Mouse (Mus musculus) thymus, postnatal 25 days (tissue): ENCODE data around the gene Mfsd2b.

Experiments used
- DNase-seq: peaks from one replicate; pipeline ENCODE4 v3.0.0; 2022

Gene Mfsd2b

GRCm38 (mm10) chr12:4872983-4873477, 1.1 kb downstream of the Mfsd2b start:
- no peak for DNase-seq

- no peak for DNase-seq
Measured at GRCm38 (mm10) chr12:4872273-4872672, 1.9 kb downstream of the Mfsd2b start.

DNA sequence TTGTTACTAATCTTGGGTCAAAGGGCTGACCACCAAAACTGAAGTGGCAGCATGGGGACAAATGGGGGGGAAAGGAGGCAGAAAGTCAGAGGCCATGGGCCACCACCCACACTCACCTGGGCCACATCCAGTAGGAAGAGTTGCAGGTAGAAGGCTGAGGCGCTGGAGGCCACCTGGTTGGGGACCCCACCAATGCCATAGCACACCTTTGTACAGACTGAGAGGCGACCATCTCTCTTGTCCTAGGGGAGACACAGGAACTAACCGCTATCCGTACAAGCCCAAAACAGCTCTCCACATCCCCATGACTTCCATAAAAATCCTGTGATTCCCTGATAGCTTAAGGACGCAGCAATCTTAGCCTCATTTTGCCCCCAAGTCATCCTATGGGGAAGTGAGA, 2.9 kb downstream of the Mfsd2b start:
- DNase-seq, result no peak

GRCm38 (mm10) chr12:4868924-4869323, 5.2 kb downstream of the Mfsd2b start:
- no peak for DNase-seq

DNA sequence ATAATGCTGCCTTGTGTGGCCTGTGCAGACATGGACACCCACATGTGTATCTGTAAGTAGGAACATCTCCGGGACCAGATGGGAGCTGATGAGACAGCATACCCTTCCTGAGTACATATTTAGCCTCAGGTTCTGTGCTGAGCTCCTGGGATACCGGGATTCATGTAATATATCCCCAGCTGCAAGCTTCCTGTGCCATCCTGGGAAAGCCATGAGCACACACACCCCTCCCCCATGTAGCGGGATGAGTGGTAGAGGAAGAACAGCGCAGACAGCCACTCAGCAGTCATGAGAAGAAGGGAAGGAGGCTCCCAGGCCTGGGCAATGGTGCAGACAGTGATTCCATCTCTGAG, 9.8 kb downstream of the Mfsd2b start:
- no peak for DNase-seq

DNA sequence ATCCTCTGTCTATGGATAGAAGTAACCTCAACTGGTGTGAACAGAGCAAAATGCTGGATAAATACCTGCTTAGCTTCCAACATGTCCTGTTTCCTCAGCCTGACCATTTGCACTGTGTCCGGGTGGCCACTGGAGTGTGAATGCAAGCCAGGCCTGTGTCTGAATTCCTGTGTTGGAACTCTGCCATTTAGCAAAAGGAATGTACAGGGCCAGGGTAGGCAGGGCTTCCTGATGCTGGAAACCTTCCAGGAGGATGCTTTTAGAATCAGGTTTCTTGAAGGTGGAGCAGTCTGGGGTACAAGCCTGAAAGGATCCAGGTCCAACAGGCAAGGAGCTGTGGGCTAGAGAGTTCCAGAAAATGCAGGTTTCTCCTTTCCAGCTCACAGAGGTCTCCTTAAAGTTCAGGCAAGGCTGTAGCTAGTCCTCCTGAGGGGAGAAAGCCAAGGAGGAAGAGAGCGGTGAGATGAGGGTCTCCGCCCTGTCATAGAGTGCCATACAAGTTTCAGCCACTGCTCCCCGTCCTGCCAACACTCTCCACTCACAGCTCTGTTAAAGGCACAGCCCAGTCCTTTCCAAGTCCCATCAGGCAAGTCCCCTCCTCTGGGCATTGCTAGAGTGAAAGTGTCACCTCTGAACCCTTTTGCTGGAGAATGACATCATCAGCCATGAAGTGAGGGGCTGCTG, 10.4 kb downstream of the Mfsd2b start:
- DNase-seq, result no peak

DNA sequence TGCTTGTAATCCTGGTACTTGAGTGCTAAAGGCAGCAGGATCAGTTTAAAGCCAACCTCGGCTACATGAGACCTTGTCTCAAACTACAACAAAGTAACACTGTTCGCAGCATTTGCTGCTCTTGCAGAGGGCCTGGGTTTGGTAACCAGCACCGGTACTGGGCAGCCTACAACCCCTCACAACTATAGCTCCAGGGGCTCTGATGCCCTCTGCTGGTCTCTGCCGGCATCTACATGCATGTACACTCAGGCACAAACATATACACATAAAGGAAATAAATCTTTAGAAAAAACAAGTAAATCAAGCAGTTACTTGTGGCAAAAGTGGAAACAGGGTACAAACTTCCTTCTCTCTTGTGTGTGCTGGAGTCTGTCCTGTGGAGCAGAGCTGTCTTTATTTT, 11.5 kb downstream of the Mfsd2b start:
- no peak for DNase-seq

DNA sequence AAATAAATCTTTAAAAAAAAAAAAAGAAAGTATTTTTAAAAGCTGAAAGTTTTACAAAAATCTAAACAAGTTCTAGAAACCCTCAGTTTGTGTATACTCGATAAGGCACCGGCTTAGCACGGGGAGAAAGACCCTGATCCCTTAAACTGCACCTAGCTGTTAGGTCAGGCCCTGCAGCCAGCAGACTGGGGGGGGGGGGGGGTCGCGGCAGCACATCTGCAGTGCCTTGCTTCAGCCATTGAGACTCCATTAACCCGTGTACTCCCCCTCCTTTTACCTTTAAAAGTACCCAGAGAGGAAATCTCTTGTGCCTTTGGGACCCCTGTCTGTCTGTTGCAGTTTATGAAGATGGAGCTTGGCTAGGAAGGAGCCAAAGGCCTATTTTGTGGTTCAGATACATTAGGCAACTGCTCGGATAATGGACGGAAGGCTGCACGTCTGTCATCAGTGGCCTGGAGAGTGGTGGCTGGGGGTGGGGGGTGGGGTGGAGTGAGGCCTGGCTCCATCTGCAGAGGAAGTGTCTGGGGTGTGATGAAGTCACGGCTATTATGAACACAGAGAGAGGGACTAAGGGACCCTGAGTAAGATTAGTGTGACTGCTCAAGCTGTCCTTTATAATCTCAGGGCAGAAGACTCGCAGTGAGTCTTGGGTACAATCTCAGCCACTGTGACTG, 14.8 kb downstream of the Mfsd2b start:
- DNase-seq, result no peak

- DNase-seq, result no peak
Measured at GRCm38 (mm10) chr12:4856834-4857233, 17.3 kb downstream of the Mfsd2b start.

GRCm38 (mm10) chr12:4856160-4856559, 18.0 kb downstream of the Mfsd2b start:
- peak; percentile 43 for DNase-seq

DNA sequence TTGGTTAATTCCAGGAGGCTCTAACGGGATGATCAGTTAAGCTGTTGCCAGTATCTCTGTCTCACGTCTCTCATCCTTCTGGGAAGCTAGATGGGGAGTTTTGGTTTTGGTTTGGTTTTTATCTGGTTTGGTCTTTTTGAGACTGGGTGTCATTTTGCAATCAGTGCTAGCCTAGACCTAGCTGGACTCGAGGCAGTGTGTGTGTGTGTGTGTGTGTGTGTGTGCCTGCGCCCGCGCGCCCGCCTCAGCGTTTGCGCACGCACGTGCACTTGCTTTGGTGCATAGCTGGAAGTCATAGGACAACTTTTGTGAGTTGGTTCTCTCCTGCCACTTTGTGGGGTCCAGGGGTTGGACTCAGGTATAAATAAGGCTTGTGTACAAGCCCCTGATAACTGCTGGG, 30.4 kb downstream of the Mfsd2b start:
- peak; percentile 44 for DNase-seq

GRCm38 (mm10) chr12:4842890-4843597, 31.1 kb downstream of the Mfsd2b start, which contains the start of gene Wdcp:
Wdcp (plus strand) TSS chr12:4843303.
- peak; percentile 85 for DNase-seq

DNA sequence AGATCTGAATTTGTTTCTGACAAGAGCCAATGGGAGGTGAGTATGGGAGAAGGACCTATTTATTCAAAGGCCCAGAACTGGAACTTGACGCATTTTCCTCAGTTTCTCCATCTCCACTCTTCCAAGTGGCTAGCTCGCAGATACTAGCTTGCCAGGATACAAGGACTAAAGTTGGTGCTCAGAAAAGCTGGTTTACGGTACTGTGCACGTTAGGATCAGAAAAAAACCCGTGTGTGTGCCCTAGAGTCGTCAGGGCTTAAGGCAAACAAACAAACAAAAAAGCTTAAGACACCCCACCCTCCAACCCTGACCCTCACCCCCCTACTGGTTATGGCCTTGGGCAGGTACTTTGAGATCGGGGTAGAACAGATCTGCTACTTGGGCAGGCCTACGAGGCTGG, 31.7 kb downstream of the Mfsd2b start:
- DNase-seq, result no peak

GRCm38 (mm10) chr12:4841392-4841887, 32.7 kb downstream of the Mfsd2b start, which contains the start of gene Fkbp1b:
Fkbp1b (minus strand) TSS chr12:4841591.
- peak; percentile 50 for DNase-seq

GRCm38 (mm10) chr12:4840741-4841140, 33.4 kb downstream of the Mfsd2b start:
- no peak for DNase-seq

DNA sequence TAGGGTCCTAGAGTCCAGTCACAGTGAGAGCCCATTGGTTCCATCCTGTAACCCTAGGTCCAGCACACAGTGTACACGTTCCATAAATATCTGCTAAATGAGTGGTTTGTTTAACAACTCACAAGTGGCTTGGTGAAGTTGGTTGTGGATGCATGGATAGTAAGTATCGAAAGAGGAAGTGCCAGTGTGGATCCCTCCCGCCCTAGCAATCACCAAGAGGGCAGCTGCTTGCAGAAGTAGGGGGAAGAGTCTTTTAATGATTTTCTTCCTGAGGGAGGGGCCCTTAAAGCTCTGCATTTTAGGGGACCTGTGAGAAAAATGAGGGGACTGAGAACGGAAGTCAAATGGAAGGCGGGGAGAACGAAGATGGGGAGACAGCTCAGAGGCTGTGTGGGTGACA, 34.1 kb downstream of the Mfsd2b start:
- no peak for DNase-seq

DNA sequence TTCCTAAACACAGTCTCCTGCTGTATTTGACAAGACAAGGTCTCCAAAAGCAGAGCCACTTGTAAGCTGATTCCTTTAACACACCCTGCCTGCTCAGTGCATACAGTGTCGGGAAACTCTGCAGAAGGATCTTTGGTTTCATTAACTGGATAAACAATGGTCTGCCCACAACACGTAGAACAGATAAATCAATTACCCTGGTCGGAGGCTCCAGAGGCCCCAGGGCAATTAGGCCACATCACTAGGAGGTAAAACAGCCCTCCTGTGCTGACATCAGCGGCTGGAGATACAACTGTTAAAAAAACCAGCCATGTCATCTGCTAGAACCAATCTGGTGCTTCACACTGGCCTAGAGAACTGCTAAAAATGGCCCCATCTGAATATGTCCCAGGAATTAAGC, 37.2 kb downstream of the Mfsd2b start:
- DNase-seq, result no peak

GRCm38 (mm10) chr12:4827256-4827655, 46.9 kb downstream of the Mfsd2b start:
- no peak for DNase-seq

- peak; percentile 100 for DNase-seq
Measured at GRCm38 (mm10) chr12:4817361-4818101, 56.6 kb downstream of the Mfsd2b start, which contains the start of gene Sf3b6. Sf3b6 (plus strand) TSS chr12:4817544.

GRCm38 (mm10) chr12:4816680-4817360, 57.3 kb downstream of the Mfsd2b start:
- DNase-seq, result no peak

DNA sequence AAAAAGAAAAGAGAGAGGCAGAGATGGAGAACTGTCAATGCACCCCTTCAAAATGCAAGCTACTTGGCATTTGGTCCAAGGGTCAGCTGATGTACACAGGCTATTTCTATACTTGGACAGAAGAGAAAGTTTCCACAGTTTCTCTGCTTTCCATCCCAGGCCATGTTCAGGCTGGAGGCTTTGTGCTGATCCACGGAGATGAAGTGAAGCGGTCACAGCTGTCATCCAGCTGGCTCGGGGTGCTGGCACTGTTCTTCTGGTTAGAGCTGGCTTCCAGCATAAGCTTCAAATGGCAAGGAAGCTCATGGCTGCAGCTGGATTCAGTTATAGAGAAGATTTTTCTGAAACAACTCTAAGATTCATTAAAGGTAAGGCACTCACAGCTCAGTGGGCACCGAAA, 60.5 kb downstream of the Mfsd2b start:
- DNase-seq, result no peak
